Mouse (Mus musculus): ENCODE results near the gene Tenm4.
A peak's percentile ranks its signal among the peaks of the same experiment; 100 is the strongest.

Tenm4 gene

DNA sequence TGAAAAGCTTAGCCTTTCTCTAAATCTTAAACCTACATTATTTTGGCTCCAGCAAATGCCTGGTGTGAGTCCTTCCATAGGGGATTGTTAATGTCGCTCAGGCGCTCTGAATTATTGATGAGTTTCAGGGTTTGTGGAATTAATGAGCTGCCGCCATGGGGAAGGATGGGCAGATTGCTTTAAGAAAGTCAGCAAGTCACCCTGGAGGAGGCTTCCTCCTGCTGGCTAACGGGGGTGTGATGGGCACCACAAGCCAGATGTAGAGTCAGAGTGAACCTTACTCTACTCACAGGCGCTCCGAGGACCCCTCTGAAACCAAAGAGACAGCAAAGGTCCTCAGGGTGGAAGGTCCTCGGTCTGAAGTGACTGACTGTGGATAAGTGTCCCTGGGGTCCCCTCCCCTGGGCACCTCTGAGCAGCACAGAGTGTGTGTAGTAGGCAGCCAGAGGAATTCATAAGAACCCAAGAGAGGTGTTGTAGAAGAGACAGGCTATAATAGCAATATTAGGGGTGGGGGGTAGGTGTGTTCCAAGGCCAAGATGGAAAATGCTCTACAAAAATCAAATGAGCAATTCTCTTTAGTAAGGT is 637.1 kb downstream of the Tenm4 start:
- no peak for DNase-seq (ENCODE audit: low spot score)

DNA sequence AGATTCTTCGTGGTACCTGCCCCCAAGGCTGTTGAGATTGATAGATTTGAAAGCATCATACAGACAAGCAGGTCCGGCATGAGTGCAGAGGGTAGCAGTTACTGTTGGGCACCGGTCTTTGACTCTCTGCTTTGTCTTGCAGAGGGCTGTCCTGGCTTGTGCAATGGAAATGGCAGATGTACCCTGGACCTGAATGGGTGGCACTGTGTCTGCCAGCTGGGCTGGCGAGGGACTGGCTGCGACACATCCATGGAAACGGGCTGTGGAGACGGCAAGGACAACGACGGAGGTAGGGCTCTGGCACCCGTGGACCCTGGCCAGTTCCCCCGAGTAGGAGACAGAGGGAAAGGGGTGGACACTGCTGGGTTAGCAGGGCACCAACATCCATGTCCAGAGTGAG is 640.6 kb downstream of the Tenm4 start:
- no peak for DNase-seq (ENCODE audit: low spot score)

DNA sequence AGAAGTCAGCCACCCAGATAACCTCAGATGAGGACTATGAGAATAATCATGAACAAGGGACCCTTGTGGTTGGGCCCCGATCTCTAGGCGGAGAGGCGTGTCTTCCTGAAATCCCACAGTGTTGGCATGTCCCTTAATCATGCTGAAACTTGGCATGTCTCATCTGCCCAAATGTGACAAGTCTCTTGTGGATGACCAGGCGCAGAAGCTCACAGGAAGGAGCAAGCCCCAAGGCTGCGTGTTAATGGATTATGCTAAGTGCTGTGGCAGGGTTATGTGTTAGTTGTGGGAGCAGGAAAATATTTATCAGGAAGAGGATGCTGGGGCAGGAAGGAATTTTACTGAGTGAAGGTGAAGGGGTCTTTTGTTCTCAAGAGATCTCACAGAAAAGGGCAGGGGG is 642.0 kb downstream of the Tenm4 start:
- no peak for DNase-seq (ENCODE audit: low spot score)

DNA sequence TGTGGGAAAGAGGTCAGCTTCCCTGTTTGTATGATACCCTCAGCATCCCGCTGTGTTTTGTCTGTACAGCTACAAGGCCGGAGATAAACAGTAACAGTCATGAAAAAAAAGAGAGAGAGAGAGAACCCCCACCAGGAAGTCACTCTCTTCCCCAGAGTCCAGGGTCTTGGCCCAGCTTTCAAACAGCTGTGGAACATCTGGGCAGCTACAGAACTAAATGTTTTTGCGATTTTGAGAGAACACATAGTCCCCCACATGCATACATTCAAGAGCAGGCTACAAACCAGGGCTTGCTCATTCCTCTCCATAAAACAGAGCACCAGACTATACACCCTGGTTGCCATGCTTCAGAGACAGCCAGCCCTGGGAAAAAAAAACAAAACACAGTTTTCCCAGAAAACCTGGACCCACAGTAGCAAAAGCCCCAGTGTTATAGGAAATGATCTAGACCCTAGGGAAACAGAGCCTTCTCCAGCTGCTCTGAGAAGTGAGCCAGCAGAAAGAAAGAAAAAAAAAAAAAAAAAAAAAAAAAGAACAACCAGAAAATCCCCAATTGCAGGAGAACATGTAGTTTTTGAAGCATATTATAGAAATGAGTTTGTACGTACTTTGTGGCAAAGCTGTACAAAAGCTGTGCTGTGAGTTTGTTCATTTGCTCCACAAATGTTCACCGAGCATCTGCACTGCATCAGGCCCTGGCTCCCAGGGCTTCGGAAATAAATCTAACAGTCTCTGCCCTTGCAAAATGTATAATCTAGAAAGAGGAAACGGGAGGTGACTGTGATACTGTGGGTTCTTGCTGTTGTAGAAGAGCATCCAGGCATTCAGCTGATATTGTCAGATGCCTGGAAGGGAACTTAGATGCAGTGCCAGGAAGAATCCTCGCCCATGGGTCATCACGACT is 642.7 kb downstream of the Tenm4 start:
- DNase-seq (ENCODE audit: low spot score): peak; percentile 27

DNA sequence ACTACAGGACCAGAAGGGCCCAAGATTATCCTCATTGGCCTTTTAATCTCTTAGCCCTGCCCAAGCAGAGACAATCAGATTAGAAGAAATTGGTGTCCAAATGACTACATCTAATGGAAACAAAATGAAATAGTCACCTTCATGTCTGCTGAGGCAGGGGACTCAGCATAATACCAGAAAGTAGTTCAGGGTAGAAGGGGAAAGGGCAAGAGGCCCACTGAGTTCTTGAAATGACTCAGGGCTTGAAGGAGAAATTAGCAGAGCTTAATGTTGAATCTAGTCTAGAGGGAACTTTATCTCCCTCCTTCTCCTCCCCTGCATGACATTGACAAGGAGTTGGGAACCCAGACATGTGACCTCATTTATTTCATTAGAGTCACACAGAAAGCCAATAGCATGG is 643.5 kb downstream of the Tenm4 start:
- DNase-seq (ENCODE audit: low spot score): no peak

DNA sequence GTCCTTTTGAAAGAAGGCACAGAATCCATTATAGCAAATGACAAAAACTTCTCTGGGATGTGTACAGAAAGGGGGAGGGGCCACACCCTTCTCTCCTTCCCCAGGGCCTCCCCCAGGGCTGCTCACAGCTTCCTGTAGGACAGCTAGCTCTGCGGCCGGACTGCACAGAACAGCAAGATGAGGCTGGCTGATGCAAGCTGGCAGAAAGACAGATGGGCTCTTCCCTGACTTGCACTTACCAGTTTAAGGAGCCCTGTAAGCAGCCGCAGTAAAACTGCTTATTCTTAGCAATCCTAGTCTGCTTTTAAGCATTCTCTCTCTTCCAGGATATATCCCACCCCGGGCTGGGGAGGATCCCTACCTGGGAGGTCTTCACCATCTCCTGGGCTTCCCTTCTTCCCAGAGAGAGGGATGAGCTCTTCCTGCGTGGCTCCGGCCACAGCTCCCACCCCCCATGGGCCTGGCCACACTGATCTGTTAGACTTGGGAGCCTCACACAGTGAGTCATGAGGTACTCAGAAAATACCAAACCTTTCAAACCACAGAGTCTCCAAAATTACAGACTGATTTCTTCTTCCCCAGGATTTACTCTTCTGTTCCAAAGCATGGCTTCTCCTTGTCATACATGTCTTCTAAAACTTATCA is 646.1 kb downstream of the Tenm4 start:
- DNase-seq (ENCODE audit: low spot score): no peak

DNA sequence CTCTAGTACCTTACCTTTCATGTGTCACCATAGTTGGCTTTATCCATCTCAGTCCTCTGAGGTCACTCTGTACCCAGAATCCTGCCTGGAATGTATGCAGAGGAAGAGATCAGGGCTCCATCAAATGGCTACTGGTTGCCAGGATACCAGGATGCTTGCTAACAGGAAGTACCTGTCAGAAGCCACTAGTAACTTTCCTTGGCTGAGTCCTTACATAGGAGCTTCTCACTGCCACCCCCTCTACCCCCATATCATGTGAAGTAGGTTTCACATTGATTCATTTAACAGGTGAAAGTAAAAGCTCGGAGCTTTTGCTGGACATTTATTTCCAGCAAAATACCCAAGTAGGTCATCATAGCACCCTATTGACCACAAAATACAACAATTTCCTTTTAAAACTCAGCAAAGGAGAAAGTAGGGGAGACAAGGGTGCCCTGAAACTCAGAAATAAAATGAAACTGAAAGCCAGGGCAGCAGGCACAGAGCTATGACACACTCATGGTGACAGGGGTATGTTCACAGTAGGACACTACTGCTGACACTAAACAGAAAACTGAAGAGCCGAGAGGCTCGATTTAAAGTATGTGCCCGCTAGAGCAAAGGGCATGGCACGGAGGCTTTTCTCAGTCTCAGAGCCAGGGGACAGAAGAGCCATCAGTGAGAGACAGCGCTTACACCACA is 647.3 kb downstream of the Tenm4 start:
- no peak for DNase-seq (ENCODE audit: low spot score)

DNA sequence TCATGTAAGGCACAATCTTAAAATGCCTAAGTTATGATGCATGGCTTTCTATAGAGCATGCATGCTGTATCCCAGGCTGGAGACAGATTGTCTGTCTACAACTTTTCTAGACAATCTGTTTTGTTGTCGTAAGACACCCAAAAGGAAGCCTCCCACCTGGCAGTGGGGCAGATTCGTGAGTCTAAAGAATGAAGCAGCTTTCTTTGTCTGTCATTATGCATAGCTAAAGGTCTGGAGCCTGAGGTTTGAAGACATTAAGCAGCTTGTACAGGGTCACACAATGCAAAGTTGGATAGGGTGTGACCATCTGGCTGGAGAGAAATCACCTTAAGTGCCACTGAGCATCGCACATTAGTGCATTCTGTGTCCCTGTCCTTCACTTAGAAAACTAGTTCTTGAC is 648.5 kb downstream of the Tenm4 start:
- no peak for DNase-seq (ENCODE audit: low spot score)

DNA sequence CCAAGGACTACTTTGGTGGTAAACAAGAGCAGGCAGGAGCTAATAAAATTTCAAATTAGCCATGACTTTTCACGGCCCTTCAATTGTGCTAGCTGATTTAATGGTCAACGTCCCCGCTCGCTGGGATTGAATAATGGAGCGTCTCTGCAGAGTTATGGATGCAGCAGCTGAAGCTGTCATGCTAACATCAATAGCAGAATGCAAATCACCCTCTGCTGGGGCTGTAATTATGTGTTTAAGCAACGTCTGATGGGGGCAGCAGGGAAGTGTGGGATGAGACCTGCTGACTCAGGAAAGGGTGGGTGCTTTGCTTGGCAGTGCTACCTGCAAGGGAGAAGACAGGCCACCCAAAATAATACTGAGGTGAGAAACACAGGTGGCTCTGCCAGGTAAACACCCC is 649.3 kb downstream of the Tenm4 start:
- no peak for DNase-seq (ENCODE audit: low spot score)

DNA sequence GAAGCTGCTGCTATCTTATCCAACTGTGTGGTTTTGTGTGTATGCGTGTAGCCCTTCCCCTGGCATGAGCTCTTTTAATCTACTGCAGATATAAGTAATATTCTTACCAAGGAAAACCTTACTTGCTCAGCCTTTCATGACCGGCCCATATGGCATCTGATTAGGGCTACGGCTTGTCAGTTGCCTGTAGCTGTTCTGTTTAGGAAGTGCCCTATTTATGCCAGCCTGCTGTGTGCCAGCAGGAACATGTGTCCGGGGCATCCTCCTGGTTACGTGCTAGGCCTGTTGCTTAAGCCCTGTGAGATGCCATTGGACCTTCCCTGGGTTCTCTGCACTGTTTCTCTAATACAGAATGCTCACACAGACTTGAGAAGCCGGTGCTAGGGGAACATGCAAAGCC is 655.1 kb downstream of the Tenm4 start:
- no peak for DNase-seq (ENCODE audit: low spot score)

DNA sequence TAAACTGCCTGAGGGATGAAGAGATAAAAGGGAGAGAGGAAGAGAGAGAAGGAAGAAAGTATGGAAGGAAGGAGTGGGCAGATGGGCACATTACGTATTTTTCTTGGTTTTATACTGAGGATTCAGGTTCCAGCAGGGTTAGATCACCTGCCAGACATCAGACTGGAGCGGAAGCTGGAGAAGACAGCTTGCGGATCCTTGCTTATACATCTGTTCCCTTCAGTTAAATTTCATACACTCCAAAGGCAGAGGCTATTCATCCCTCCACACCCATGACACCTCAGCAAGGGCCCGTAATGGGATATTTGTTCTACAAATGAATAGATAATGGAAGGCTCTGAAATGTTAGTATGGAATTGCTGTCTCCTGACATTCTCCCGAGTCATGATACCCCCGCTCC is 655.6 kb downstream of the Tenm4 start:
- no peak for DNase-seq (ENCODE audit: low spot score)

DNA sequence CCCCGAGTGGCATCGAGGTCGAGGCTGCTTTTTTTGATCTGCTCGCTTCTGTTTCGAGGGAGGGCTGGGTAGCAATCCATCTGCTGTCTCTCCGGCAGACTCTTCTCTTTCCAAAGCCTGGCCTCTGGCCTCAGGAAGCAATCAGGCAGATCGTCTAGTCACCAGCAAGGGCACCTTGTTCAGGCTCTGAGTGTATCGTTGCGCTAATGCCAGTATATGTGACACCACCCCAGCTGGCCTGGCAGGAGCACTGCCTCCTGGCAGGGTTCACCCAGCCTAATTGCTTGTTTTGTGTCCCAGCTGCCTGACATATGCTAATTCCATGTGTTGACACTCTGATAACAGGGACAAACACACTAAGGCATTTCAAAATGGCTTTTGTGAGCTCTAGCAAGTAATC is 661.5 kb downstream of the Tenm4 start:
- DNase-seq (ENCODE audit: low spot score): no peak

DNA sequence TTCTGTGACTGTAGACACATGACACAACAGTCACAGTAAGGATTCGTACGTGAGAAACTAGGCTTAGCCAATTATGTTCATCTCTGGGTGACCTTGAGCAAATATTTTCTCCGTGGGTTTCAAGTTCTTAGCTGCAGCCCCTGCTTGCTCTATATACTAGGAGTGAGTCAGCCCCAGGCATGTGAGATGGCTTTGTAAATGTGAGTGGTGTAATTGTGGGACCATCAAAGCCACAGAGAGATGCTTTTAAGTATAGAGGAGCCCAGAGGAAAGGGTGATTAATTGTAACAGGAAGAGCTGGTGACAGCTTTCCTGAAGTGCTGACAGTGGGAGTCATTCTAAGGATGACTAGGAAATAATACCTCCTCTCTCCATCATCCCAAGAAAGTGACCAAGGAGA is 662.0 kb downstream of the Tenm4 start:
- no peak for DNase-seq (ENCODE audit: low spot score)

DNA sequence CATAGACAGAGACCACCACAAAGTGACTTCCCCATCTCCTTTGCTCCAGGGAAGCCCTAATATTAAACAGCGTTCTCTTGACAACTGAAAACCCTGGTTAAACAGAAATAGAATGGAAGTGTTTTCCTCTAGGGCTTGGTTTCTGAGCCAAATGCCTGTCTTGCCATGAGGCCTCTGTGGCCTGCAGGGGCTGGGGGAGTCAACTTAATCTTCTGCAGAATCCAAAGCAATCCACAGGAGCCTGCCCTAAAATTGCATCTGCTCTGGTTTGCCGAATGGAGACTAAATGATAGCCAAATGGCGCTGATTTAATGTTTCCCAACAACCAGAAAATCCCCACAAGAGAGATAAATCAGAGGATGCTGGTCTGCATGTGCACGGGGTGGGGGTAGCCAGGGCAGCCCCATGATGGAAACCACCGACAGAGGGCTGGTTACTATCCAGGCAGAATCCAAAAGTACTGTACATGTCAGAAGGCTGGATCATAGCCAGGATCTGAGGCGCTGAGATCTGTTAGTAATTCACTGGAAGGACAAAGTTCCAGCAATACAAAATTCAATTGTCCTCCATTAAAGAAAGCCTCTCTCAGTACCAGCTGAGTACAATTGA is 663.7 kb downstream of the Tenm4 start:
- no peak for DNase-seq (ENCODE audit: low spot score)

DNA sequence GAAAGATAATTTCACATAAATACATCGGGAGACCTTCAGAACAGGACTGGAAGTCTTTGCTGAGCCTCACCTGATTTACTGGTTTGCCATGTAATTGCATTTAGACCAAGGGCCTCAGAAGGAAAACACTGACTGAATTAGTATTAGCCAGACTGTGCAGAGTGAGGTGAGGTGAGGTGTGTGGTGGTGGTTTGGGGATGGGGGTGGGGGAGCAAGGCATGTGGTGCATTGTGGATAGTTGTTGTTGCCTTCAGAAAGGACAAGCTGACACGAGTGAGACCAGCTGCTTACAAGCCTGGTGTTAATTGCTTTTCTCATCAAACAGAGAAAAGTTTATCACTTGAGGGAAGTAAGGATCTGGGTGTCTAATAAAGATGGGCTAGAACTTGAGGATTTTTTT is 664.3 kb downstream of the Tenm4 start:
- no peak for DNase-seq (ENCODE audit: low spot score)

DNA sequence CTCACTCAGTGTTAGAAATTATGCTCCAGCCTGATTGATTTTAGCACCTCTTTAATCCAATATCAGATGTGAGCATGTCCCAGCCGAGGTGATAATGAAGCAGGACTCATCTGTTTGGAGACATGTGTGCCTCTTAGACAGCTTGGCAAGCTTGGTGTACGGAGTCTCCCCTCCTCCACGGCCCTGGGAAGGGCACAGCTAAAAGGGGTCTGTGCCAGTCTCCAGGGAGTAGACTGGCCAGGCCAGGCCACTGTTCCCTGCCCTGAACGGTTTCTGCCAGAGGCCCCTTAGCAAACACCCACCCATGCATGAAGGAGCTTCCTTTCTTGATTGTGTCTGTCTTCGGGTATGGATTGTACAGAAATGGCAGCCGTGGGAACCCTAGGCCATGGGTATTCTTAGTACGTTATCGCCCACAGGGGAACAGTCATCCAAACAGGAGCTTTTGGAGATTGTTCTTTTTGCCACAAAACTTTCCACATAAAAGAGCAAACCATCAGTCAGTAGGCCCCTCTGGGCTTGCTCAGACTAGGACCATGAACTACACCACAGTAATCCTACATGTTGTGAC is 667.3 kb downstream of the Tenm4 start:
- no peak for DNase-seq (ENCODE audit: low spot score)

DNA sequence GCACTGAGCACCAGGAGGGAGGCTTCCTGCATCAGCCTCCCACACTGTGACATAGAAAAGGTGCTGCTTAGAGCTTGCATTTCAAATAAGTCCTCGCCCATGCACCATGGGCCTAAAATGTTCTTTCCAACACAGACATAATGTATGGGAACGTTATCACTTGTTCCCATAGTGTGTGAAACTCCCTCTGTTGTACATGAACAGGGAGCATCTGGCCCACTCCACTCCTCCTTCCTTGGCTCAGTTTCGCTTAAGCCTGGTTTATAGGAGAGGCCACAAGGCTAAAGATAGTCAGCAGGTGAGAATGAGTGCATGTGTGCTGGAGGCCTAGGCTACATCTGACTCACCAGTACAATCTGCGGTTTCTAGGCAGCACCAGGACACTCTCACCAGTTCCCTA is 667.9 kb downstream of the Tenm4 start:
- DNase-seq (ENCODE audit: low spot score): no peak

DNA sequence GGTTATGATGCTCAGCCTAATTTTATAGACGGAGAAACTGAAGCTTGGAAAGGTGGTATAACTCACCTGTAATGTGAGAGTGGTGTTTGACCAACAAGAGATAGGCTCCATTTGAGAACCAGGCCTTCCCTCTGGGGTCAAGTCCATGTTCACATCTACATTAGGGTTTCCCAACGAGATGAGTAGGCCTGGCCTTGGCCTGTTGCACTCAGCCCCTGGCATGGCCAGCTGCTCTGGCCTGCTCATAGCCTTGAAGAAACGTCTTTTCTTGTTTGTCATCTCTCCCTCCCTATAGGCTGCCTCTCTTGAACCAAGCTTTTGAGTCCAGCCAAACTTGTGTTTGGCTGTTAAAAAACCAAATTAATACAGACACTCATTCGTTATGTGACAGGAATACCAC is 668.5 kb downstream of the Tenm4 start:
- DNase-seq (ENCODE audit: low spot score): no peak

DNA sequence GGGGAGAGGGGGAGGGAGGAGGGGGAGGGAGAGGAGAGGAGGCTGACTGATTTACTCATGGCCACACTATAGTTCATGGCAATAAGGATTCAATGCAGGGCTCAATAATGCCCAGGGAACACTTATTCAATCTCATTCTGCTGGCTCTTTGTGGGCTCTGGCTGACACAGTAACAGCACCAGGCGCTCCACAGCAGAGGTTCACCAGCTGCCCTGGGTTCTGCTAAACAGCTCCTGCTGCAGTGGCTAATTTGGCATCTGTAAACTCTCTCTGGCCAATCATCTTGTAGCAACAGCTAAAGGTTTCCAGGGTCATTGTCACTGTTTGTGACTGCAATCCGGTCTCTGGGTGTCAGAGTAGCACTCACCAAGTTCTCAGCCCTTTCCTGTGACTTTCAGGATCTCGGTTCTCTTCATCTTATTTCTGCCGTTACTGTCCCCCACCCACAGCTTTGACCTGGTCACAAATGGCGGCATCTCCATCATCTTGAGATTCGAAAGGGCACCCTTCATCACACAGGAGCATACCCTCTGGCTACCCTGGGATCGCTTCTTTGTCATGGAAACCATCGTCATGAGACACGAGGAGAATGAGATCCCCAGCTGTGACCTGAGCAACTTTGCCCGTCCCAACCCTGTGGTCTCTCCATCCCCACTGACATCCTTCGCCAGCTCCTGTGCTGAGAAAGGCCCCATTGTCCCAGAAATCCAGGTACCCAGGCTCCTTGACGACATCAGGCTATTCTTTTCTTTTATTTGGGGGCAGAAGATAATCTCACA is 671.6 kb downstream of the Tenm4 start:
- no peak for DNase-seq (ENCODE audit: low spot score)

DNA sequence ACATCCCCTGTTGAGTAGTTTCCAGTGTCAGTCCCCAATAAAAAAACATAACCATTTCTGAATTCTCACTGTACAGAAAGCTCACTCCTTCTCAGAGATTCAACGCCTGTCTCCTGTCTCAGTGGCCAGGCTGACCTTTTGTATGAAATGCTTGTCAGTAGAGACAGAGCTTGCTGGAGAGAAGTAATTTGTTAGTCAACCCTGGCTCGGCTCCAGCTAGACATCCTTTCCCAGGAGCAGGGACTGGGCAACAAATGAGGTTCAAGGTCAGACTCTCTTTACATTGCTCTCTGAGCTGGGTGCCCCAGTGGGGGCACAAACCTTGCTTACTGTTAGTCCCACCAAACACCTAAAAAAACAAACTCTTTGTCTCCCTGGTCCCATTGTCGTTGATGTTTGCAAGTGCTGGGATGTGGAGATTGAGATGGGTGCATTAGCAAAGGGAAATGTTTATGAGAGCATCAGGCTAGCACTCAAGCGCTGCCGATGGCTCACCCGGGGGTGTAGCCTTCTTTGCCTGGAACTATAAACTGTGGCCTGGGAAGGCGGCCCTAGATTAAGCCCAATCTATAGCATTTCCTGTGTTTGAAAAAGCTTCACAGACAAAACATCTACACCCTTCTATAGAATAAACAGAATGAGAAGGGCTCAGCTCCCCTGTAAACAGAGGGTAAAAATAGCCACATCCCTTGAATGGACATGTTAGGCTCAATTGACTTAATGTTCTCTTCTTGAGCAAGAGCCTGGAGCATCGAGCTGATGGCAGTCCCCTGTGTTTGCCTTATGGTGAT is 673.3 kb downstream of the Tenm4 start:
- DNase-seq (ENCODE audit: low spot score): no peak

All from lung, postnatal 25 days (tissue).